Mouse (Mus musculus): ENCODE results near the gene Ccr9.

- TF ChIP-seq CTCF (IDR thresholded peaks at IDR 0.05; ENCODE audit: borderline replicate concordance, control insufficient read depth, extremely low read depth, insufficient read depth, low read length, poor library complexity) (no peak), POLR2A (IDR thresholded peaks at IDR 0.05; ENCODE audit: control insufficient read depth, extremely low read depth, insufficient read depth, low read length, poor library complexity) (no peak)
These were observed 12.6 kb upstream of the Ccr9 start for GRCm38 (mm10) chr9:123665645-123666044.

Measured in thymus, adult 2 months (tissue).